Mouse (Mus musculus) retina, postnatal 7 days (tissue): ENCODE results near the gene Tdp1.

Experiments used
- DNase-seq: peaks from one replicate; pipeline ENCODE4 v3.0.0-alpha.2; 2012; ENCODE audit warnings: low read depth, low spot score

The Tdp1 gene

GRCm38 (mm10) chr12:99884269-99885261 is at the start of gene Tdp1, which contains the start of gene Efcab11:
Tdp1 (plus strand) TSS chr12:99884517.
Efcab11 (minus strand) TSS chr12:99884439.
- DNase-seq: peak; percentile 94

DNA sequence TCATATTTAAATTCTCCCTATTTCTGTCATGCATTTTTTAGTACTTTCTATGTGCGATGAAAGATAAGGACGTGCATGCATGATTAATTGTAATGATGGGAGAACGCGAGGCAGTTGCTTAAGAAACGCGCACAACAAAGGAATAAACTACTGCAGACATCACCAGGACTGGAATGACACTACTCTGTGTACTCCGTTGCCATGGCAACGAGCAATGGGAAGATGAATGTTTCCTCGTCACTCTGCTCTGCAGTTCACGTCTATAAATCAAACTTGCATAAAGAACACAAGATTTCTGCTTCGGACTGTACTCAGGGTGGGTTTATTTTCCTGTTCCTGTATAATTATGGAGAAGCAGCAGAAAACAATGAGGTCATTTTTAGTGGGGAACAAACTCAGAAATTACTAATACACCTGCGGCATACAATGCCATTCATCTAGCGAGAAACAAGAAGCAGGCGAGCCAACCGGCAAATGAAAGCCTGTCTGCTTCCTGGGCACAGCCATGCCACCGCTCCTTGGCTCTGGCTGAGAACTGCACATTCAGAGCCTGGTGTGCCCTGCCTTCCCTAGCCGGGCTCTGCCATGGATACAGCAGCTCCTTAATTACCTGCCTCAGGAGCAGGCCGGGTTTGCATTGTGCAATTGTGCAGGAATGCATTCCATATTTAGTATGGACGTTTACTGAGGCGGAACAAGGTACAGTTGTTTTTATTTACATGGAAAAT is 47.7 kb upstream of the Tdp1 start:
- peak; percentile 25 for DNase-seq

DNA sequence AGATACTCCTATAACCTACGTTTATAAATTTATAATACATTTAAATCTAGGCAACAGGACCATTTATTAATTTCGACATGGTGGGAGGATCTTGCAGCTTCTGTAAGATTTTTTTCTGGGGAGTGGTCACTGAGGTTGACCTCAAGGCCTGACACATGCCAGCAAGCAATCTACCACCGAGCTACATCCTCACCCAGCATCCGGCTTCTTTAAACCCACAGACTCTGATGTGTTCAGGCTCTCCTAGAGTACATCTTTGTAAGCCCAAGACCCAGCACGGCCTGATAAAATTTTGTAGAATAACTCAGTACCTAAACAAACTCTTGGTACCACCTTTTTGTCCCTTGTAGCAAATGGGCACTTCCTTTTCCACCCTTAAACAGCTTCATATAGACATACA is 46.8 kb upstream of the Tdp1 start:
- DNase-seq: no peak

DNA sequence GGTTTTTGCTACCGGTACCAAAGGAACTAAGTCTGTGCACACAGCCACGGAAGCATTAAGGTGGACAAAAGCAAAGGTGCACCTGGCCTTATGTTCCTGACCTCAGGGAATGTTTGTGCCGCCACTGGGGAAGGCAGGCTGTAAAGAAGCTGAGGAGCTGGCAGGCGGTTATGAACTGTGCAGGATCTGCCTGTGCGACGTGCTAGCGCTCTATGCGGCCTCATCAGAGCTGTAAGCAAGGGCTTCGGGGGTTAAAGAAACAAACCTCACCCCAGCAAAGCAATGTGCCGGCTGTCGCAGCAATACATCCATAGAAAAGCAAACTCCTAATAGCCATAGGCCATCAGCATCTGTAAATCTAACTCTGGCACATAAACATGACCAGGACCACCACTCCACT is 46.2 kb upstream of the Tdp1 start:
- DNase-seq: no peak

GRCm38 (mm10) chr12:99838703-99839102 is 45.6 kb upstream of the Tdp1 start:
- DNase-seq: peak; percentile 8

- no peak for DNase-seq
Observed at GRCm38 (mm10) chr12:99844951-99845350, 39.4 kb upstream of the Tdp1 start.

- no peak for DNase-seq
Observed at GRCm38 (mm10) chr12:99849996-99850395, 34.3 kb upstream of the Tdp1 start.

- no peak for DNase-seq
Observed at GRCm38 (mm10) chr12:99853323-99854258, 30.7 kb upstream of the Tdp1 start.

DNA sequence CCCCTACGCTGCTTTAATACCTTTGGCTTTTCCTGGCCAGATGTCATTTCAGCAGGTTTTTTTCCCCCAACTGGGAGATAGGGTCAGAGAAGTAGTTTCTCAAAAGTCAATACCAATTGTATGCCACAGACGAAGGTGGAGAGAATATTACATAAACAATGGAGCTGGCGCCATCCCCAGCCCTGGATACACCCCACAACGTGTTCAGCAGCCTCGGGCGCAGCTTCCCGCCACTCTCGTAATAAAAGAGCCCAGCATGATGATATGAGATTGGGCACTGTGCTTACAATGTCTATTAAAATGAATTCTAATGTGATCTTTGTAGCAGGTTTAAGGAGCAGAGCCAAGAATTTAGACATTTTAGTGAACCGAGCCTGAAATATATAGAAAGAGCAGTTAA is 28.3 kb upstream of the Tdp1 start:
- DNase-seq: no peak

DNA sequence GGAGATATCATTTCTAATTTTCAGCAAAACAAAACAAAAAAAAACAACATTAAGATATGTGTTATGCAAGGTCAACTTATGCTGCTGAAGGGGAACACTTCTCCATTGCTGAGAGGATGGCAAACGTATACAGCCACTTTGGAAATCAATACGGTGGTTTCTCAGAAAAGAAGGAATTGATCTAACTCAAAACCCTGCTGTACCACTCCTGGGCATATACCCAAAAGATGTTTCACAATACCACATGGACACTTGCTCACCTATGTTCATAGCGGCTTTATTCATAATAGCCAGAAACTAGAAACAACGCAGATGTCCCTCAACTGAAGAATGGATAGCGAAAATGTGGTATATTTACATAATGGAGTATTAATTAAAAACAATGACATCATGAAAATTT is 25.7 kb upstream of the Tdp1 start:
- no peak for DNase-seq

DNA sequence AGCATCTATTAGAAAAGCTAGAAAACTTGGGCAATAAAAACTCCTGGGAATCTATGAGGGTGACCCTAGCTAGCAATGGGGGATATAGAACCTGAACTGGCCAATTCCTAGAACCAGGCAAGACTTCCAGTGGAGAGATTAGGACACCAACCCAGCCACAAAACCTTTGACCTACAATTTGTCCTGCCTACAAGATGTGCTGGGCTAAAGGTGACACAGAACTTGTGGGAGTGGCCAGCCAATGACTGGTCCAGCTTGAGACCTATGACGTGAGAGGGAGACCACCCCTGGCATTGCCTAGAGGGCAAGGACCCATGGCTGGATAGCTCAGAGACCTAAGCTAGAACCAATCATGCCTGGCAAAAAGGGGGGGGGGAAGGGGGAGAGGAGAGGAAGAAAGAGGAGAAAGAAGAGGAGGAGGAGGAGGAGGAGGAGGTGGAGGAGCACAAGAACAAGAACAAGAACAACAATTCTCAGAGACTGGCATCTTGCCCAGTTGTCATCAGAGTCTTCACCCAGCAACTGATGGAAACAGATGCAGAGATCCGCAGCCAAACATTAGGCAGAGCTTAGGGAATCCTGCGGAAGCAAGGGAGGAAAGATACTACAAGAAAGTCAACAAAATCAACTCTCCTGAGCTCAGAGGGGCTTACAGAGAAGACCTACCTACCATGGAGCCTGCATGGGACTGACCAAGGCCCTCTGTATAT is 24.8 kb upstream of the Tdp1 start:
- DNase-seq: no peak

GRCm38 (mm10) chr12:99860981-99861380 is 23.3 kb upstream of the Tdp1 start:
- DNase-seq: no peak

DNA sequence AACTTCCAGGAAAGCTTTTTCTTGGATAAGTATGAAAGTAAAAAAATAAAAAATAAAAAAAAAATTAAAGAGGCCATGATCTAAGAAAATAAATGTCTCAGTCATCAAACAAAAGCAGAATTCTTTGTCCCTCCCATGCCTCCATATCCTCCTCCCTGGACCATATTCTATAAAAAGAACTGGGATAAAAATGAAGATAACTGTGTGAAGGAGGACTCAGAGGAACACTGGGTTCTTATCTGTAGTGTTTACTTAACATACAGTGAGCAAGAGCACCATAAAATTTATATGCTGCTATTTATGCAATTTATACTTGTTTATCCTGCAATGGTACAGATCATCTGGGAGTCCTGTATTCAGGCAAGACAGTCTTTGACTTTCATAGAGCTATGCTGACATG is 19.7 kb upstream of the Tdp1 start:
- no peak for DNase-seq

GRCm38 (mm10) chr12:99868821-99869220 is 15.5 kb upstream of the Tdp1 start:
- DNase-seq: no peak

- no peak for DNase-seq
Observed at GRCm38 (mm10) chr12:99873443-99873842, 10.9 kb upstream of the Tdp1 start.

GRCm38 (mm10) chr12:99874609-99875008 is 9.7 kb upstream of the Tdp1 start:
- DNase-seq: no peak

- peak; percentile 85 for DNase-seq
Observed at GRCm38 (mm10) chr12:99883000-99883712, 1.2 kb upstream of the Tdp1 start.

DNA sequence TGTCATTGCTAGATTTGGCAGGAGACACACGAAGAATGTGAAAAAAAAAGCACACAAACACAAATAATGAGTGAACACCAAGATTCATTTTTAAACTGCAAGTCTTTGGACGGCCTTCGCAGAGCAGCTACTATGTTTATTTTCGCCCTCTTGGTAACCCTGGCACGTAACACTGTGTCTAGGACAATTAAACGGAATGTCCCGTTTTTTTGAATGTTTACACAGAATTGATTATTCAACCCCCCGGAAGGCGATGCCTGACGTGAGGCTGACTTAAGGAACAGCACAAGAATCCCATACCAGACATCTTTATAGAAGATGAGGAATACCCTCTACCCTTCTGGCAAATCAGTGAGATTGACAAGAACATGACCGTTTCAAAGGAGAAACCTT is 608 bp upstream of the Tdp1 start:
- DNase-seq: no peak

DNA sequence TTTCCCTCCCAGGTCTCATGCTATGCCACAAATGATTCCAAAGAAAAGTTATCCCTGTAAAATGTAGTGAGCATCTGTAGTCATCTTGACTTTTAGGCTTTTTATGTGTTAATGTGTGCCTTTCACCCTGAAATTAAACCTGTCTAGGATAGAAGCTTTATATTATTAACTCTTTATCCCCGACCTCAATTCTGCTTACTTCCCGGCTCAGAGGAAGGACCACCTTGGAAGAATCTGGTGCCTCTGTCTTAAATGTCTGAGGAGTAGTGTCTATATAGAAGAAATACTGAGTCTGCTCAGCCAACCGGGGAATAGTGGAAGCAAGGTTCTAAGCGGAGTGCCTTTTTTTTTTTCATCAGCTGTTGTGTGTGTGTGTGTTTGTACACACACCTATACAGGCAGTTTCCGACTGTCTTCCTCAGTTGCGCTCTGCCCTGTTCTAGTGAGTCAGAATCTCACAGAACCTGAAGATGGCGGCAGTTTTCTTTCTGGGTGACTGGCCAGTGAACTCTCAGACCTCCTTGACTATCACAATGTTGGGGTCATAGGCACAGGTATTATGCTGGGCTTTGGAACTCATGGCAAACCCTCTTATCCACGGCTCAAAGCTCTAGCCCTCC is 1.1 kb downstream of the Tdp1 start:
- DNase-seq: no peak

DNA sequence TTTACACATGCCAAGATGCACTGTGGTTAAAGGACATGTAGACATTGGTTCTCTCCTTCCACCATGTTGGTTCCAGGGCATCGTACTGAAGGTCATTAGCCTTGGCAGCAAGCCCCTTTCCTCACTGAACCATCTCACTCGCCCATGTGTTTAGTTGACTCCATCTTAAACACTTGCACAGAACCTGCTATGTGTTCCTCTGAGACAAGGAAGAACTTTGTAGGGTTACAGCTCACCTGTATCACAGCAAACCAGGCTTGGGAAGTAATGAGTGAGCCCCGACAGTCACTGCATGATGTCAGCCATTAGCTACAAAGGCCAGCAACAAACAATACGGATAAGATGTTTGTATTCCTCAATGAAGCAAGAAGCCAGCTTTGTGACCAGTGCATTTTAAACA is 13.5 kb downstream of the Tdp1 start:
- no peak for DNase-seq
